Mouse (Mus musculus): ENCODE data around the gene Setd2. TPM values are rescaled to one million over a fixed set of nuclear protein-coding genes. Genes with fewer than 3 reads are reported as not detected.

Gene Setd2
- polyA plus RNA-seq, 1 experiment from 2014 or later = 36.2 TPM

- H3K9me3 ChIP-seq (replicated peaks) = no peaks in the 10 kb centered on the region
- no peaks in the 10 kb centered on the region for H3K27me3 ChIP-seq
- WGBS = 50% methylated on average over 9 of the region's 9 CpGs
- peaks cover 8% of the 10 kb centered on the region; the same call in 1 of the 2 replicates for H3K36me3 ChIP-seq
- H3K4me3 ChIP-seq (replicated peaks) = no peak overlapping the region
- H3K4me1 ChIP-seq = peaks cover 37% of the 10 kb centered on the region
- no peak overlapping the region for H3K4me2 ChIP-seq
- ATAC-seq (replicated peaks; ENCODE audit: low FRiP score) = peak; percentile 66
- no peak overlapping the region for H3K9ac ChIP-seq
- H3K27ac ChIP-seq = peak overlapping the region; percentile 76; the same call in 1 of the 2 replicates
Measured at GRCm38 (mm10) chr9:110643787-110644186, 111.4 kb downstream of the Setd2 start.

GRCm38 (mm10) chr9:110644295-110644694, 111.9 kb downstream of the Setd2 start:
- H3K4me3 ChIP-seq (replicated peaks) = no peak overlapping the region
- 0 out of 2 replicates have a peak, but pooled peaks have one; percentile 3 for ATAC-seq (replicated peaks; ENCODE audit: low FRiP score)
- H3K4me1 ChIP-seq = peaks cover 37% of the 10 kb centered on the region
- WGBS = 63% methylated on average over 10 of the region's 10 CpGs
- H3K9me3 ChIP-seq (replicated peaks) = no peaks in the 10 kb centered on the region
- peak overlapping the region; percentile 76; the same call in 1 of the 2 replicates for H3K27ac ChIP-seq
- no peak overlapping the region for H3K4me2 ChIP-seq
- peaks cover 4% of the 10 kb centered on the region; the same call in 1 of the 2 replicates for H3K36me3 ChIP-seq
- no peak overlapping the region for H3K9ac ChIP-seq
- no peaks in the 10 kb centered on the region for H3K27me3 ChIP-seq

GRCm38 (mm10) chr9:110645219-110645618, 112.8 kb downstream of the Setd2 start:
- Histone ChIP-seq H3K9ac (no peak overlapping the region), H3K4me3 (replicated peaks) (no peak overlapping the region), H3K4me2 (no peak overlapping the region), H3K4me1 (peaks cover 37% of the 10 kb centered on the region), H3K9me3 (replicated peaks) (no peaks in the 10 kb centered on the region), H3K27ac (no peak overlapping the region), H3K36me3 (no peaks in the 10 kb centered on the region), H3K27me3 (no peaks in the 10 kb centered on the region)
- WGBS = 74% methylated on average over 9 of the region's 9 CpGs
- no peak for ATAC-seq (replicated peaks; ENCODE audit: low FRiP score)

GRCm38 (mm10) chr9:110649775-110650174, 117.4 kb downstream of the Setd2 start:
- H3K4me3 ChIP-seq (replicated peaks) = no peak overlapping the region
- H3K36me3 ChIP-seq = no peaks in the 10 kb centered on the region
- H3K4me1 ChIP-seq = peaks cover 42% of the 10 kb centered on the region
- no peaks in the 10 kb centered on the region for H3K9me3 ChIP-seq (replicated peaks)
- ATAC-seq (replicated peaks; ENCODE audit: low FRiP score) = no peak
- no peak overlapping the region for H3K27ac ChIP-seq
- H3K9ac ChIP-seq = no peak overlapping the region
- H3K4me2 ChIP-seq = no peak overlapping the region
- peaks cover 18% of the 10 kb centered on the region; the same call in 1 of the 2 replicates for H3K27me3 ChIP-seq

- H3K9me3 ChIP-seq (replicated peaks) = no peaks in the 10 kb centered on the region
- no peaks in the 10 kb centered on the region for H3K36me3 ChIP-seq
- 30% methylated on average over 13 of the region's 13 CpGs for WGBS
- H3K27ac ChIP-seq = peak overlapping the region; percentile 7; the same call in 1 of the 2 replicates
- no peak overlapping the region for H3K9ac ChIP-seq
- peak overlapping the region; percentile 76 for H3K4me3 ChIP-seq (replicated peaks)
- no peak for ATAC-seq (replicated peaks; ENCODE audit: low FRiP score)
- peak overlapping the region; percentile 98 for H3K4me2 ChIP-seq
- H3K27me3 ChIP-seq = peaks cover 18% of the 10 kb centered on the region; the same call in 1 of the 2 replicates
- peaks cover 44% of the 10 kb centered on the region for H3K4me1 ChIP-seq
Measured at GRCm38 (mm10) chr9:110651931-110652722, 119.7 kb downstream of the Setd2 start.

GRCm38 (mm10) chr9:110652963-110653654, 120.7 kb downstream of the Setd2 start:
- peaks cover 53% of the 10 kb centered on the region for H3K4me1 ChIP-seq
- ATAC-seq (replicated peaks; ENCODE audit: low FRiP score) = no peak
- H3K9me3 ChIP-seq (replicated peaks) = no peaks in the 10 kb centered on the region
- H3K27ac ChIP-seq = peak overlapping the region; percentile 61; the same call in 1 of the 2 replicates
- 19% methylated on average over 14 of the region's 14 CpGs for WGBS
- no peaks in the 10 kb centered on the region for H3K36me3 ChIP-seq
- H3K4me2 ChIP-seq = peak overlapping the region; percentile 98
- peak overlapping the region; percentile 75 for H3K9ac ChIP-seq
- H3K4me3 ChIP-seq (replicated peaks) = peak overlapping the region; percentile 76
- peaks cover 18% of the 10 kb centered on the region; the same call in 1 of the 2 replicates for H3K27me3 ChIP-seq

GRCm38 (mm10) chr9:110653655-110654461, 121.5 kb downstream of the Setd2 start, which contains the start of gene Nbeal2:
Gene Nbeal2 (minus strand): TSS chr9:110654161.
- peak; percentile 89 for ATAC-seq (replicated peaks; ENCODE audit: low FRiP score)
- H3K9me3 ChIP-seq (replicated peaks) = no peaks in the 10 kb centered on the region
- peaks cover 18% of the 10 kb centered on the region; the same call in 1 of the 2 replicates for H3K27me3 ChIP-seq
- 0 out of 2 replicates have a peak, but pooled peaks cover 2% of the 10 kb centered on the region for H3K36me3 ChIP-seq
- peak within 1 kb of the TSS; percentile 98 for H3K4me2 ChIP-seq
- peak within 1 kb of the TSS; percentile 76 for H3K4me3 ChIP-seq (replicated peaks)
- peak within 1 kb of the TSS; percentile 61 for H3K27ac ChIP-seq
- WGBS = under 1% methylated on average over 69 of the region's 75 CpGs
- H3K4me1 ChIP-seq = peaks cover 56% of the 10 kb centered on the region
- H3K9ac ChIP-seq = peak within 1 kb of the TSS; percentile 75

- Histone ChIP-seq H3K4me3 (replicated peaks) (peak overlapping the region; percentile 76), H3K27ac (peak overlapping the region; percentile 61), H3K9me3 (replicated peaks) (no peaks in the 10 kb centered on the region), H3K4me2 (peak overlapping the region; percentile 98), H3K9ac (peak overlapping the region; percentile 75; the same call in 1 of the 2 replicates), H3K4me1 (peaks cover 59% of the 10 kb centered on the region), H3K36me3 (peaks cover 8% of the 10 kb centered on the region; the same call in 1 of the 2 replicates), H3K27me3 (peaks cover 18% of the 10 kb centered on the region; the same call in 1 of the 2 replicates)
- no peak for ATAC-seq (replicated peaks; ENCODE audit: low FRiP score)
- WGBS = 82% methylated on average over 19 of the region's 19 CpGs
Measured at GRCm38 (mm10) chr9:110654726-110655650, 122.6 kb downstream of the Setd2 start.

- H3K4me3 ChIP-seq (replicated peaks) = peak overlapping the region; percentile 82
- peaks cover 8% of the 10 kb centered on the region; the same call in 1 of the 2 replicates for H3K36me3 ChIP-seq
- 80% methylated on average over 10 of the region's 10 CpGs for WGBS
- peak overlapping the region; percentile 34; the same call in 1 of the 2 replicates for H3K9ac ChIP-seq
- no peak for ATAC-seq (replicated peaks; ENCODE audit: low FRiP score)
- peak overlapping the region; percentile 94 for H3K27ac ChIP-seq
- H3K9me3 ChIP-seq (replicated peaks) = no peaks in the 10 kb centered on the region
- H3K4me1 ChIP-seq = peaks cover 59% of the 10 kb centered on the region
- peak overlapping the region; percentile 66 for H3K4me2 ChIP-seq
- H3K27me3 ChIP-seq = peaks cover 18% of the 10 kb centered on the region; the same call in 1 of the 2 replicates
Measured at GRCm38 (mm10) chr9:110655651-110656007, 123.2 kb downstream of the Setd2 start.
